Mouse (Mus musculus) mouse trophoblast stem cell (cell line): ENCODE data around the gene Mesd.

Experiments used
- in situ Hi-C, 2 experiments: fragments of 300-500 bp; cut with MseI, MboI; formaldehyde crosslinking; loops; 2 replicates in 1 of 2; 3 replicates in 1 of 2; pipeline ENCODE4 v1.15.1; 2025

Gene Mesd

DNA sequence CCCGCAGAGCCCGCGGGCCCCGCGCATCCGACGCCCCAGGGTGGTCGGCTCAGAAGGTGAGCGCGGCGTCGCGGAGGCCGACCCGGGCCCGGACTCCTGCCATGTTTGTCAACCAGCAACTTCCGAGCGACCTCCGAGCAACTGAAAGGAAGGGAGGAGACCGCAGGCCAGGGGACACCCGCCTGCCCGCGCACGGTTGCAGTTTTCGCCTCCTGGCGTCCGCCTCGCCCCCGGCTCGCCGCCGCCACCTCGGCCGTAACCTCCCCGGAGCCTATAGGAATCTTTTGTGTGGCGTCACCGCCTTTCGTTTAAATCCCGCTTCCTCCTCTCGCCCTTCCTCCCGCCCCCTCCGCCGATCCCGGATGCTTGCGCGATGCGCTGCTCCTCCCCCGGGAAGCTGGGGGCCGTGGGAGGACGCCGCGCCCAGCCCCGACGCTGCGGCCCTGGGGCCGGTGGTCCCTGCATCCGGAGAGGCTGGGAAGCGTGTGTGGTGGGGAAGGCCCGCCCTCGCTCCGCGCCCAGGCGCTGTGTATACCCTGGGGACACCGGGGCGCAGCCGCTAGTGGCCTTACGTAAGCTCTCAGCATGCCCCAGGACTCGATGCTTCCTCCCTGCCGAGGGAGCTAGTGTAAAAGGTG, at the start of gene Mesd, which contains the start of gene Tlnrd1:
TSS of gene Mesd (plus strand) at position 446 of the 638 bp plus-strand sequence.
TSS of gene Tlnrd1 (minus strand) at position 285 of the 638 bp plus-strand sequence.
- in situ Hi-C loops: loop anchor here in 1 of 2 experiments (10.0 kb wide), 1 partner anchor 199 kb away; no protein-coding TSS in a partner anchor

GRCm38 (mm10) chr7:83838525-83839224, 45.6 kb upstream of the Mesd start:
- in situ Hi-C loops: no loop called here

DNA sequence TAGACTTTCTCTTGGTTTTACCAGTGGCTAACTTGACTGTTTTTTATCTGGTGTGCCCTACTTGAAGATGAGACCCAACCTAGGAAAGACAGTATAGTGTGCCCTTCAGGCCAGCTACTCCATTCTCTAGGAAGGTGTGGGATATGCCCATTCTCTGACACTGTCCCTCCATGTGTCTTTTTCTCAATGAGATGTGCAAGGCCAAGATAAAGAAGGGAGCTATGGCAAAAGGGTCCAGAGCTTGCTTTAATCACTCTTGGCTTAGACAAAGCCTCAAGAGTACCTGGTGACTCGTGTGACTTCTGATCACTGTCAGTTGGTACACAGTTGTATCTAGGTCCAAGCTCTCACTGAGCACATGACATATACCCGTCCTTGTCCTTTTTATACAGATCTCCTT, 44.2 kb upstream of the Mesd start:
- in situ Hi-C loops: no loop called here

DNA sequence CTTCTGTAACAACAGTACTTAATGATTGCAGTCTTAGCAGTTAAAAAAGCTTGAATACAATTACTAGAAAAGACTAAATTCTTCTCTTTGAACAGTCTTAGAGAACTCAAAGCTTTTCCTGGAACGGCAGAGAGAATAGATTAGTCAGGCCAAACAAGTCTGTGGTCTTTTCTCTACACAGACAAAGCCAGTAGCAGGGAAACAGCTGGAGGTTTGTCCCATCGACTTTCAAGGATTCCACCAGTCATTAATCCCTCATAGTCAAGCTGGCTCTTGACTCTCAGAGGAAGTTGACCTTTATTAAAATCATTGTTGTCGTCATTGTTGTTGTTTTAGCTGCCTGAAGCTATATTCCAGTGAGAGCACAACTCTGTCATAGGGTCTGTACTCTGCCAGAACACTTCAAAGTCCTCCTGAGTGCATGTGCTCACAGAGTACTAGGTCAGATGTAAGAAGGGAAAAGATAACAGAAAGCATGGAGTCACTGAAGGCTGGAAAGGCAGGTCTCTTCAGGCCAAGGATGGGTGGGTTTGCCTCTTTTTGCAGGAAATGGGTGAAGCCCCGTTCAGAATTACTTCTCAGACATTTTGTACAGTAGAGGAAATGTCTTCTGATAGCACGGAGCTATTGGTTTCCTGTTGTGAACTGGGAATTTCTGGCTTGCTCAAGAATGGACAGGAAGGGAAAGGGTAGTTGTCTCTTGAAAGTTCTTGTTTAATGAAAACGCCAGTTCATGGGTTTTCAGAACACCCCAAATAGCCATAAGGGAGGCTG, 41.6 kb upstream of the Mesd start:
- in situ Hi-C loops: no loop called here

DNA sequence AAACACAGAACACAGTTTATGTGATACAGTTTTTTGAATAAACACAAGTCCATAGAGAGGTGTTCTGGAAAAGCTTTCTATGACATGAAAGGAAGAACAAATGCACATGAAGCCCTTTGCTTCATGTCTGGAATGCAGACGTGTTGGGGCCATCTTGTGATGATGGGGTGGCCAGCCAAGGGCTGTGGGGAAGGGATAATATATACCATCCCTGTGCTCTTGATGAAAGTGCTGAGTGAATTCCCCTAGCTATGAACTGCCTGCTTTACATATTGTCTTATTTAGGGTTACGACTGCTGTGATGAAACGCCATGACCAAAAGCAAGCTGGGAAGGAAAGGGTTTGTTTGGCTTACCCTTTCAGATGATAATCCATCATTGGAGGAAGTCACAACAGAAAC, 39.5 kb upstream of the Mesd start:
- in situ Hi-C loops: no loop called here

GRCm38 (mm10) chr7:83847187-83848075, 36.8 kb upstream of the Mesd start:
- in situ Hi-C loops: no loop called here

DNA sequence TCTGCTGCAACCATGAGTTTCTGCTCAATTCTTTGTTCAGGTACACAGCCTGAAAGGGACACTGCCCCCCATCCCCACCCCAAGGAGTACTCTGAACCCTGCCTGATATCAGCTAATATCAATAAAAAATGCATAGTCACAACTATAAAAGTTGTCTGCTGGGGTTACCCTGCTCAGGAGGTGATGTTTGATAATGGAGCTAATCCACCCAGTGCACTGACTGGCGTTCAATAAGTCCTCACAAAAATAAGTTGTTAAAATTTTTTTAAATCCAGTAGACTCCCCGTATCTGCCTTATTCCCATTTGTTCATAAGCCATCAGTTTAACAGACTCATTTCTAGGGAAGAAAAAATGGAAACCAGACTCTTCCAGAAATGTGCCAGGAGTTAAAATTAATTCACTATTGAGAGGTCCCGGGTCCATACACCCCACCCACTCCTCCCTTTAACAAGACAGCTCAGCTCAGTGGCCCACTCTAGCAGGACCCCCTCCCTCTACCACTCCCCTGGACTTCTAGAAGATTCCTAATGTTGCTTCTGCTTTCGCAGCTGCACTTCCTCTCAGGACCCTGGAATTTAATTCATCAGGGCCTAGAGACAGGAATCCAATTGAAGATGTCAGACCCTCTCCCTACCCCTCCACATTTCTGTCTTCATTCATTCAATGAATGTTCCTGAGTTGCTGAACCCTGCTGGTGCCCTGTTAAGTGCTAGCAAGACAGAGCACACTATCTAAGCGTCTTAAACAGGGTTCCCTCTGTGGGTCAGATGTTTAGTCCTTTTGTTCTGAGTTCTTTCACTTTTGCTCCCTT, 32.5 kb upstream of the Mesd start:
- in situ Hi-C loops: no loop called here

GRCm38 (mm10) chr7:83852381-83853380, 31.6 kb upstream of the Mesd start:
- in situ Hi-C loops: no loop called here

DNA sequence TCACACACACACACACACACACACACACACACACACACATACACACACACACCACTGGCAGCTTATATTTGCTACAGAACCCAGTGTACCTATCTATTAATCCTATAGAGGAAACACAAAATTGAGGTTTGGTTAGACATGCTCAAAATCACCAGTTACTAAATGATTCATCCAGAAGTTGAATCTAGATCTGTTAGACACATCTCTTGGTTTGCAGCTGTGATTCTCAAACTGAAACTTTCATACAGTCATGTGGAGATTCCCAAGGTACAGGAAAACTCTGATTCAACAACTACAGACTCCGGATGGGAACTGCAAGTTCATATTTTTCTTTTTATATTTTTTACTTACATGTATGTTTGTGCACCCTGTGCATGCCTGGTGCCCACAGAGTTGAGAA, 29.1 kb upstream of the Mesd start:
- in situ Hi-C loops: no loop called here

DNA sequence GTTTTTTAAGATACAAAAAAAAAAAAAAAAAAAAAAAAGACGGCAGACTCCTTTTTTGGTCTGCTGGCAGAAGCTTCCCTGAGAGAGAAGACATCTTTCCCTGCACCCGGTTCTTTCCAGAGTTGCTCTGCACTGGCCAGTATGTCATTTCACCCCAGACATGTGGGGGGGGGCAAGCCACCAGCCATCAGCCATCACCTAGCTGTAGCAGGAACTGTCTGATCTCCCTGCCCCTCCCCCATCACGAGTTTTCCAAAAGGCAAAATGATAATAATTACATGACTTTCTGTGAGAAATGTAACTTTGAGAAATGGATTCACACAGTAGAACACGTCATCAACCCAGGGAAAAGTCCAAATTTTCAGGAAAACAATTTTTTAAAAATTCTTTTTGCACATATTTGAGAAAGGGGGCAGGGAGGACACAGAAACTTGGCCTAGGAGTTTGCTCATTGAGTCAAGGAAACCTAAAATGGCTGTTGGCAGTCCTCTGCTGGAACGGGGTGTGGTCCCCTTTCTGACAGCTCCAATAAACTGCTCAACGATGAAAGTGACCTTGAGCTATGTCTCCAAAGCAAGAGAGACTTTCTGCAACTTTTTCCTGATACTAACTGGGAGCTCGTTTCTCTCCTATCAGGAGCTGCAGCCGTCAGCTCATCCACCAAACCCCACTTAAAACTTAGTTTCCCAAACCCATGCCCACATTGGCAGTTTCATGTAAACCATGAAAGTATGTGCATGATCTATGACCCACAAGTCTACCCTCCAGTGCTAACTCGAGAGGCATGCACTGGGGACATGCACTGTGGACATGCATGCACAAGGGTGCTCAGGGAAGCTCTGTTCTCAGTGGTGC, 27.7 kb upstream of the Mesd start:
- in situ Hi-C loops: no loop called here

- in situ Hi-C loops: no loop called here
Measured at GRCm38 (mm10) chr7:83857208-83857488, 27.1 kb upstream of the Mesd start.

- in situ Hi-C loops: no loop called here
Measured at GRCm38 (mm10) chr7:83857921-83858320, 26.3 kb upstream of the Mesd start.

DNA sequence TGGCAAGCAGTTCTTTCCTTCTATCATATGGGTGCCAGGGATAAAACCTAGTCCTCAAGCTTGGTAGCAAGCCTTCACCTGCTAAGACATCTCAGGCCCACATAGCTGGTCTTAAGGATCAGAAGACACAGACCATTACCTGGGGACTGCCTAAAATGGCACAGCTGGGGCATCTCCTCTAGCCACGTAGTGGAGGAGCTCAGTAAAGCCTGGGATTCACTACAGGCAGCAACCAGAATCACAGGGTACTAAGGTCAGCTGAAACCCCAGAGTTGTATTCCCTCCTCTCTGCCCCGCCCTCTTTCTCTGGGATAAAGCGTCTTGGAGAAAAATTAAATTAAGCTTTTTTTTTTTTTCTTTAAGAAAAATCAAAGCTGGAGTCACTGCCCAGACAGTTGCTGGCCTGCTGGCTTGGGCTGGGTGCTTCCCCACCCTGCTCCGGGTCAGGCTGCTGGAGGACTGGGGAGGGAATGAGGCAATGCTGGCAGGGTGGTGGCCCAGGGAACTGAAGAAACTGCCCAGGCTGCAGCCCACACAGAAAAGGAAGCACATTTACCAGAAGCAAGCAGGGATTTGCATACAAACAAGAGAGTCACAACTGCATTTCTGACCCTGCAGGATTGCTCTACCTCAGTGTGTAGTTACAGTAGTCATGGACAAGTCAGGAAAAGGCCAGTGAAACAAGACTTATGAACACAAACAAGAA, 24.7 kb upstream of the Mesd start:
- in situ Hi-C loops: no loop called here

DNA sequence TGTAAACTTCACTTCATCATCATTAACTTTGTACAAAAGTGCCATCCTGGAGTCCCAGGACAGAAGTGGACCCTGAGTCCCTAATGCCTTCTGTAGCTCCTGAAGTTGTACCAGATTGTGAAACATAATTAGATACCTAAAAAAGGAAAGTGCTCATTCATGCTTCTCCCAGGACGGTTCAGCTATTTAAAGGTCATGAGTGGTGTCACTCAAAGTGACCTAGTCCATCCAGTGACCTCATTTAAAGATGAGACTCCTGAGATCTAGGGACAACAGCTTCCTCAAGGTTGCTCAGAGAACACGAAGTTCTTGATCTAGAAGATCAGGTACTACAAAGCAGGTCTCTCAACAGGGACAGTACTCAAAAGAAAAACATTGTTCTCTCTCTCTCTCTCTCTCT, 20.7 kb upstream of the Mesd start:
- in situ Hi-C loops: no loop called here

DNA sequence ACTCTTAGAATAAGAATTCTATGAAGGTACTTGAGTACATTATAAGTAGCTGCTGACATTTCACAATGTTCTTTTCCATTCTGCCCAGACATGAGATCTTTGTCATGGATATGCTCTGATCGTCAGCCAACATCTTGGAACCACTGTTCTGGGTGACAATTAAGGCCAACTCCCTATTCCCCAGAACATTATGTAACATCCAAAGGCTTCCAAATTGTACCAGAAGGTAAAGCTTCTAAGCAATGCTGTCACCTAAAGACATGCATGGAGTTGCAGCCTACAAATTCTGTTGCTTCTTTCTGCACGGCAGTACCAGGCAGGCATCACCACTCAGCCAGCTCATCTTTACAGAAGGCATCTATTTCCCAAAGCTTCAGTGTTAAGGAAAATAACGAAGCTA, 16.1 kb upstream of the Mesd start:
- in situ Hi-C loops: no loop called here

- in situ Hi-C loops: no loop called here
Measured at GRCm38 (mm10) chr7:83869839-83870543, 14.3 kb upstream of the Mesd start.

DNA sequence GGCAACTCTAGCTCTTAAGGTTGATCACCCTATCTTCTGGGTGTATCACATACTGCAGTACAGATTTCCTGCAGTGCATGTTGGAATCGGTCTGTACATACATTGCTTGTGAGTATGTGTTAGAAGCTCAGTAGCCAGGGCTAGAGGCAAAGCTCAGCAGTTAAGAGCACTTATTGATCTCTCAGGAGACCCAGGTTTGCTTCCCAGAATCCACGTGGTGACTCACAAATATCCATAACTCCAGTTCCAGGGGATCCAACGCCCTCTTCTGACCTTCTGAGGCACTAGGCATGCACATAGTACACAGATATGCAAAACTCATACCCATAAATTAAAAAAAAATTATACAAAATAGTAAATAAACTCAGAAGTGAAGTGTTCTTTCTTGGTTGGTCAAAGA, 7.2 kb upstream of the Mesd start:
- in situ Hi-C loops: no loop called here
